Mouse (Mus musculus) embryonic fibroblast, embryonic 13.5 days (primary cell): Measurements from ENCODE around the gene Osbpl5. TPM values are rescaled to one million over a fixed set of nuclear protein-coding genes. Genes with fewer than 3 reads are reported as not detected.
A peak's percentile ranks its signal among the peaks of the same experiment; 100 is the strongest.
"Not testable (repeated sequence)": the region's sequence is repeated elsewhere in the genome, so short reads cannot be mapped to it uniquely, and the experiment has no call there.

Source experiments
- H3K27ac ChIP-seq: 2 replicates; pipeline ENCODE4 v1.5.1; 2012; ENCODE audit warnings: low read length, control low read depth, inconsistent platforms; ENCODE audit not compliant: insufficient read depth
- H3K4me1 ChIP-seq: 2 replicates; pipeline ENCODE4 v1.6.1; 2011; ENCODE audit warnings: low read length; ENCODE audit not compliant: control insufficient read depth, insufficient read depth
- H3K4me3 ChIP-seq: 2 replicates; pipeline ENCODE4 v1.5.1; 2011; ENCODE audit warnings: mild to moderate bottlenecking, control low read depth, low read length; ENCODE audit not compliant: insufficient read depth
- CTCF ChIP-seq: IDR thresholded peaks from 2 replicates; pipeline ENCODE4 v1.5.1; 2011; ENCODE audit warnings: mild to moderate bottlenecking, control low read depth, low read length, moderate library complexity, borderline replicate concordance; ENCODE audit not compliant: insufficient read depth
- POLR2A ChIP-seq: IDR thresholded peaks from 2 replicates; pipeline ENCODE4 v1.6.1; 2011; ENCODE audit warnings: low read depth, mild to moderate bottlenecking, control low read depth, low read length, moderate library complexity
- polyA plus RNA-seq: library from polyadenylated mRNA; stranded (reverse); fragments of >200 nt; gene quantifications from 2 replicates; pipeline ENCODE4 v1.2.4, GENCODE M21; 2011; ENCODE audit warnings: low read depth; ENCODE audit not compliant: missing spikeins, insufficient read length

The Osbpl5 gene
- polyA plus RNA-seq, 1 experiment = 54.2 TPM

- TF ChIP-seq POLR2A = no peak
- TF ChIP-seq CTCF = no peak
- H3K27ac ChIP-seq = no peak overlapping the region
- no peak overlapping the region for H3K4me3 ChIP-seq
- no peaks in the 10 kb centered on the region for H3K4me1 ChIP-seq
Observed at GRCm38 (mm10) chr7:143660797-143661196, 96.0 kb downstream of the Osbpl5 start.

GRCm38 (mm10) chr7:143649769-143650346 is 106.9 kb downstream of the Osbpl5 start:
- not testable (repeated sequence) for H3K4me3 ChIP-seq, H3K4me1 ChIP-seq, H3K27ac ChIP-seq

- TF ChIP-seq CTCF = no peak
- peak; percentile 77 for TF ChIP-seq POLR2A
- no peak within 1 kb of the TSS for H3K27ac ChIP-seq
- H3K4me3 ChIP-seq = peak within 1 kb of the TSS; percentile 69
- H3K4me1 ChIP-seq = no peaks in the 10 kb centered on the region
Observed at GRCm38 (mm10) chr7:143649034-143649768, 107.6 kb downstream of the Osbpl5 start, which contains the start of gene Tnfrsf22. Tnfrsf22 (minus strand) TSS chr7:143649661.

- H3K4me1 ChIP-seq, H3K4me3 ChIP-seq: not testable (repeated sequence)
Observed at GRCm38 (mm10) chr7:143643949-143644348, 112.8 kb downstream of the Osbpl5 start.

More at GRCm38 (mm10) chr7:143643949-143644348, 112.8 kb downstream of the Osbpl5 start:
- H3K27ac ChIP-seq = not testable (repeated sequence)

Other genes with a start within 250 kb of the Osbpl5 start
- gene Nap1l4, start 207.9 kb downstream of the Osbpl5 start, polyA plus RNA-seq = 147 and 166 TPM in 2 replicates
- 99.8 and 117 TPM in 2 replicates for gene Cars, start 156.9 kb downstream of the Osbpl5 start, polyA plus RNA-seq
- 1.4 and 1.6 TPM in 2 replicates for gene Tnfrsf26, start 128.3 kb downstream of the Osbpl5 start, polyA plus RNA-seq
- gene Tnfrsf22, start 107.3 kb downstream of the Osbpl5 start, polyA plus RNA-seq = 13.4 and 15.9 TPM in 2 replicates
- 46.4 and 78.0 TPM in 2 replicates for gene Tnfrsf23, start 71.1 kb downstream of the Osbpl5 start, polyA plus RNA-seq
- gene Mrgprg, start 10.0 kb upstream of the Osbpl5 start, polyA plus RNA-seq = not detected in 2 replicates
- 2.3 and 2.5 TPM in 2 replicates for gene Mrgpre, start 27.5 kb upstream of the Osbpl5 start, polyA plus RNA-seq
- gene Nadsyn1, start 65.9 kb upstream of the Osbpl5 start, polyA plus RNA-seq = 6.6 and 7.0 TPM in 2 replicates
- gene Dhcr7, start 66.2 kb upstream of the Osbpl5 start, polyA plus RNA-seq = 33.8 and 36.6 TPM in 2 replicates
- gene Gm498, start 109.9 kb upstream of the Osbpl5 start, polyA plus RNA-seq = not detected in 2 replicates
- gene Shank2, start 244.9 kb upstream of the Osbpl5 start, polyA plus RNA-seq = 1.6 and 3.4 TPM in 2 replicates